Mouse (Mus musculus): ENCODE data around the gene Sez6l2. TPM values are rescaled to one million over a fixed set of nuclear protein-coding genes. Genes with fewer than 3 reads are reported as not detected.

Sez6l2 gene
- polyA plus RNA-seq, 1 experiment: 0.10 TPM

GRCm38 (mm10) chr7:126921563-126921962 is 28.8 kb upstream of the Sez6l2 start:
- no peaks in the 10 kb centered on the region for H3K79me2 ChIP-seq (ENCODE audit: control insufficient read depth, insufficient read depth)
- TF ChIP-seq MYOG (IDR thresholded peaks at IDR 0.05; ENCODE audit: control insufficient read depth in 1 of 3, insufficient read depth in 1 of 3, insufficient read length in 2 of 3, low read depth in 2 of 3) (no peak), CEBPB (IDR thresholded peaks at IDR 0.05; ENCODE audit: insufficient read depth, poor library complexity, severe bottlenecking) (no peak), POLR2AphosphoS2 (IDR thresholded peaks at IDR 0.05; ENCODE audit: insufficient read length, low read depth) (no peak)
- H3K4me3 ChIP-seq: no peak overlapping the region
- no peaks in the 10 kb centered on the region for H3K36me3 ChIP-seq (ENCODE audit: control insufficient read depth, insufficient read depth)
- no peaks in the 10 kb centered on the region for H3K27me3 ChIP-seq (ENCODE audit: control insufficient read depth, insufficient read depth, insufficient read length)
- H3ac ChIP-seq (ENCODE audit: control insufficient read depth, insufficient read length): no peak overlapping the region
- H3K4me2 ChIP-seq (ENCODE audit: low read depth): no peak overlapping the region

- H3K4me3 ChIP-seq: no peak within 1 kb of the TSS
- no peaks in the 10 kb centered on the region for H3K36me3 ChIP-seq (ENCODE audit: control insufficient read depth, insufficient read depth)
Measured at GRCm38 (mm10) chr7:126922624-126923060, 27.7 kb upstream of the Sez6l2 start, which contains the start of gene Tmem219. Tmem219 (minus strand) TSS chr7:126922917.

DNA sequence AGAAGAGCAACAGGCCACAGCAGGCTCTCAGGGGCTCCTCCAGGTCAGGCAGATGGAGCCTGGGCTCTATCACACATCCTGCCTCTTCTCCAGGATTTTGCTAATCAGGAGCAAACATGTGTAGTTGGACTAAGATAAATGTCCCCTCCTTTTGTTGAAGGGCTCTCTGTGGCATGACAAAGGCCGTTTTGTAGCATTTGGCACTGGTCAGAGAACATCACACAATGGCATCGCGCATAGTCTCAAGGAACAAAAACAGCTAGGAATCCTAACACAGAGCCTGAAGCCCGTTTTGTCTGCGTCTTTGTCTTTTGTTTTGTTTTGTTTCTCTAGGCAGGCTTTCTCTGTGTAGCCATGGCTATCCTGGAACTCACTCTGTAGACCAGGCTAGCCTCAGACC is 26.4 kb upstream of the Sez6l2 start:
- no peak overlapping the region for H3K4me2 ChIP-seq (ENCODE audit: low read depth)
- H3K4me3 ChIP-seq: no peak overlapping the region
- H3K27me3 ChIP-seq (ENCODE audit: control insufficient read depth, insufficient read depth, insufficient read length): no peaks in the 10 kb centered on the region
- no peak overlapping the region for H3ac ChIP-seq (ENCODE audit: control insufficient read depth, insufficient read length)
- TF ChIP-seq E2F4 (IDR thresholded peaks at IDR 0.05; ENCODE audit: insufficient read depth): no peak
- TF ChIP-seq MYOD1 (IDR thresholded peaks at IDR 0.05; ENCODE audit: control insufficient read depth in 1 of 3, insufficient read length in 2 of 3, low read depth in 2 of 3): no peak
- TF ChIP-seq REST (IDR thresholded peaks at IDR 0.05; ENCODE audit: insufficient read depth, insufficient read length): no peak
- TF ChIP-seq USF1 (IDR thresholded peaks at IDR 0.05; ENCODE audit: low read depth): no peak
- TF ChIP-seq MYOG (IDR thresholded peaks at IDR 0.05; ENCODE audit: control insufficient read depth in 1 of 3, insufficient read depth in 1 of 3, insufficient read length in 2 of 3, low read depth in 2 of 3): no peak
- no peak for TF ChIP-seq CEBPB (IDR thresholded peaks at IDR 0.05; ENCODE audit: insufficient read depth, poor library complexity, severe bottlenecking)
- no peak for TF ChIP-seq SRF (IDR thresholded peaks at IDR 0.05; ENCODE audit: control insufficient read depth, insufficient read length, low read depth)
- no peaks in the 10 kb centered on the region for H3K79me2 ChIP-seq (ENCODE audit: control insufficient read depth, insufficient read depth)
- no peaks in the 10 kb centered on the region for H3K36me3 ChIP-seq (ENCODE audit: control insufficient read depth, insufficient read depth)

More at GRCm38 (mm10) chr7:126922624-126923060, 27.7 kb upstream of the Sez6l2 start, which contains the start of gene Tmem219:
- Histone ChIP-seq H3K79me2 (ENCODE audit: control insufficient read depth, insufficient read depth) (no peaks in the 10 kb centered on the region), H3K4me2 (ENCODE audit: low read depth) (no peak within 1 kb of the TSS), H3K27me3 (ENCODE audit: control insufficient read depth, insufficient read depth, insufficient read length) (no peaks in the 10 kb centered on the region), H3ac (ENCODE audit: control insufficient read depth, insufficient read length) (no peak within 1 kb of the TSS)
- TF ChIP-seq USF1 (IDR thresholded peaks at IDR 0.05; ENCODE audit: low read depth): no peak
- TF ChIP-seq MYOD1 (IDR thresholded peaks at IDR 0.05; ENCODE audit: control insufficient read depth in 1 of 3, insufficient read length in 2 of 3, low read depth in 2 of 3): no peak
- TF ChIP-seq MYOG (IDR thresholded peaks at IDR 0.05; ENCODE audit: control insufficient read depth in 1 of 3, insufficient read depth in 1 of 3, insufficient read length in 2 of 3, low read depth in 2 of 3): no peak
- no peak for TF ChIP-seq TCF3 (IDR thresholded peaks at IDR 0.05; ENCODE audit: insufficient read length, low read depth)
- TF ChIP-seq REST (IDR thresholded peaks at IDR 0.05; ENCODE audit: insufficient read depth, insufficient read length): no peak
- TF ChIP-seq E2F4 (IDR thresholded peaks at IDR 0.05; ENCODE audit: insufficient read depth): no peak
- no peak for TF ChIP-seq SRF (IDR thresholded peaks at IDR 0.05; ENCODE audit: control insufficient read depth, insufficient read length, low read depth)
- no peak for TF ChIP-seq TCF12 (IDR thresholded peaks at IDR 0.05; ENCODE audit: insufficient read depth, poor library complexity, severe bottlenecking)
- TF ChIP-seq CEBPB (IDR thresholded peaks at IDR 0.05; ENCODE audit: insufficient read depth, poor library complexity, severe bottlenecking): no peak
- no peak for TF ChIP-seq POLR2A (IDR thresholded peaks at IDR 0.05; ENCODE audit: insufficient read length, low read depth)
- no peak for TF ChIP-seq MAX (IDR thresholded peaks at IDR 0.05; ENCODE audit: low read depth)
- TF ChIP-seq POLR2AphosphoS2 (IDR thresholded peaks at IDR 0.05; ENCODE audit: insufficient read length, low read depth): no peak

DNA sequence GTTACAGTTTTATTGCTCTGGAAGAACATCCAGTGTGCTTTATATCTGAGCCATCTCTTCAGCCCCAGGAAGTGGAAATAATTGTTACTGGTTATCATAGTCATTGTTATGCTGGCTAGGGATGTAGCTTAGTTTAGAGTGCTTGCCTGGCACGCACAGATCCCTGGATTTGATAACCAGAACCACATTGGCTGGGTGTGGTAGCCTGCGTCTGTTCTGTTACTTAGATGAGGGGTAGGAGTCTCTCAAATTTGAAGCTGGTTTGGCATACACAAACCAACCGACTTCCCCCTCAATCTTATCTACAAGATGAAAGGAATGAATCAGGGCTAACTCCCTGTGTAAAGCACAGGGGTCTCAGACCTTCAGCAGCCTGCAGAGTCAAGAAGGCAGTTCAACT is 24.1 kb upstream of the Sez6l2 start:
- no peaks in the 10 kb centered on the region for H3K27me3 ChIP-seq (ENCODE audit: control insufficient read depth, insufficient read depth, insufficient read length)
- no peak overlapping the region for H3K4me3 ChIP-seq
- no peak overlapping the region for H3ac ChIP-seq (ENCODE audit: control insufficient read depth, insufficient read length)
- no peak for TF ChIP-seq USF1 (IDR thresholded peaks at IDR 0.05; ENCODE audit: low read depth)
- no peak for TF ChIP-seq MYOG (IDR thresholded peaks at IDR 0.05; ENCODE audit: control insufficient read depth in 1 of 3, insufficient read depth in 1 of 3, insufficient read length in 2 of 3, low read depth in 2 of 3)
- TF ChIP-seq TCF3 (IDR thresholded peaks at IDR 0.05; ENCODE audit: insufficient read length, low read depth): no peak
- TF ChIP-seq POLR2A (IDR thresholded peaks at IDR 0.05; ENCODE audit: insufficient read length, low read depth): no peak
- no peak for TF ChIP-seq MAX (IDR thresholded peaks at IDR 0.05; ENCODE audit: low read depth)
- no peak for TF ChIP-seq TCF12 (IDR thresholded peaks at IDR 0.05; ENCODE audit: insufficient read depth, poor library complexity, severe bottlenecking)
- no peak for TF ChIP-seq REST (IDR thresholded peaks at IDR 0.05; ENCODE audit: insufficient read depth, insufficient read length)
- TF ChIP-seq MYOD1 (IDR thresholded peaks at IDR 0.05; ENCODE audit: control insufficient read depth in 1 of 3, insufficient read length in 2 of 3, low read depth in 2 of 3): no peak
- TF ChIP-seq SRF (IDR thresholded peaks at IDR 0.05; ENCODE audit: control insufficient read depth, insufficient read length, low read depth): no peak
- TF ChIP-seq CEBPB (IDR thresholded peaks at IDR 0.05; ENCODE audit: insufficient read depth, poor library complexity, severe bottlenecking): no peak
- no peak for TF ChIP-seq E2F4 (IDR thresholded peaks at IDR 0.05; ENCODE audit: insufficient read depth)
- no peak for TF ChIP-seq POLR2AphosphoS2 (IDR thresholded peaks at IDR 0.05; ENCODE audit: insufficient read length, low read depth)
- no peaks in the 10 kb centered on the region for H3K36me3 ChIP-seq (ENCODE audit: control insufficient read depth, insufficient read depth)
- H3K79me2 ChIP-seq (ENCODE audit: control insufficient read depth, insufficient read depth): no peaks in the 10 kb centered on the region
- H3K4me2 ChIP-seq (ENCODE audit: low read depth): no peak overlapping the region

DNA sequence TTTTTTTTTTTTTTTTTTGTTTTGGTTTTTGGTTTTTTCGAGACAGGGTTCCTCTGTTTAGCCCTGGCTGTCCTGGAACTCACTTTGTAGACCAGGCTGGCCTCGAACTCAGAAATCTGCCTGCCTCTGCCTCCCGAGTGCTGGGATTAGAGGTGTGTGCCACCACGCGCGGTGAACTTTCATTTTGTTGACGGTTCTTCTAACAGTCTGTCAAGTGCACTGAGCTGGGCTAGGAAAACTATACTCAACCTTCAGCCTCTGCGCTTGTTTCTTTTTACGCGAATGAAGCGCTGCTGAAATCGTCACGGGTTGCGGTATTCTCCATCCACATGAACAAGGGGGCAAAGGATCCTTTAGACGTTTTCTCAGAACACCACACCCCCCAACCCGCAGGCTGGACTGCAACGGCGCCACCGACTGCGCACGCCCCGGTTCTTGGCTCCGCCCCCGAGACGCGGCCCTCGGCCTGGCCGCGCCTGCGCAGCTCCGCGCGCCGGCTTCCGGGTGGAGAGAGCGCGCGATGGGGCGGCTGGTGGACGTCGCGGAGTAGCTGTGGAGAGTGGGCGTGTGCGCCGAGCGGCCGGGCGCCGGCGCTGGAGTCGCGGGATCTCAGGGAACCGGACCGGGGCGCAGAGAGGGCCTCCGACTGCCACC is 21.9 kb upstream of the Sez6l2 start, which contains the start of gene Kctd13:
Gene Kctd13, plus strand, starts transcription at position 496 of the 654 bp plus-strand sequence.
- Histone ChIP-seq H3K4me2 (ENCODE audit: low read depth) (peak within 1 kb of the TSS; percentile 99), H3K79me2 (ENCODE audit: control insufficient read depth, insufficient read depth) (no peaks in the 10 kb centered on the region), H3ac (ENCODE audit: control insufficient read depth, insufficient read length) (peak within 1 kb of the TSS; percentile 64), H3K27me3 (ENCODE audit: control insufficient read depth, insufficient read depth, insufficient read length) (no peaks in the 10 kb centered on the region), H3K36me3 (ENCODE audit: control insufficient read depth, insufficient read depth) (no peaks in the 10 kb centered on the region), H3K4me3 (peak within 1 kb of the TSS; percentile 65)
- TF ChIP-seq POLR2A (IDR thresholded peaks at IDR 0.05; ENCODE audit: insufficient read length, low read depth) (peak; percentile 67), MYOD1 (IDR thresholded peaks at IDR 0.05; ENCODE audit: control insufficient read depth in 1 of 3, insufficient read length in 2 of 3, low read depth in 2 of 3) (peak in 1 of 3 experiments; percentile 1), POLR2AphosphoS2 (IDR thresholded peaks at IDR 0.05; ENCODE audit: insufficient read length, low read depth) (peak; percentile 68), E2F4 (IDR thresholded peaks at IDR 0.05; ENCODE audit: insufficient read depth) (no peak)
